Comparison of ENCODE assay signal across 13 mouse cellular contexts in the genomic region with DNA sequence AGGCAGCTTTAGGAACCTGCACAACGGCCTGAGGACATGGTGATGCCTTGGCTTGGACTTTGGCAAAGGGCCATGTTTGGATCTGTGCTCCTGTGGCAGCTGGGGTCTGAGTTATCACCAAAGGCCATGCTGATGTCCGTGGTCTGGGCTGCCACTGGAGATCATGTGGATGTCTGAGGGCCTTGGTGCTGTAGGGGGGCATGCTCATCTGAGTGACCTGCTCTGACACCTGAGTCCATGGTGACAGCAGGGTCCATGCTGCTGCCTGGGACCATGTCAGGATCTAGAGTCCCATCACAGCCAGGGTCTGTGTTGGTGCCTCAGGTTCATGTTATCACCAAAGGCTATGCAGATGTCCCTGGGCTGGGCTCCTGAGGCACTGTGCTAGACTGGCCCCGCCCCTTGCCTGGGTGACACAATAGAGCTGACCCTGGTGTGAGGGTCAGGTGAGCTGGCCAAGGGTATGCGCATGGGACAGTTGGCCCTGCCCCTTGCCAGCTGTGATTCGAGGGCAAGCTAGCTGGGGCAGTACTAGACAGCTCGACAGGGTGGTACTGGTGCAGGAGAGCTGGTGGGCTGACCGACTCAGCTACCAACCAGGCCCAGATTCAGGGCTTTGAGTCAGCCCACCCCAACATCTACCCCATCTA.
DNase-seq lines count a peak whose midpoint lies in the region; ATAC-seq and TF ChIP-seq lines count a peak whose summit lies in the region.
"Had no signal": no experiment of that assay in that cellular context is flagged by ENCODE, and none has a peak within 500 bp of the region (broad histone marks: within the 10 kb centered on the region; RNA-seq: fewer than 3 reads in every experiment).

No protein-coding gene starts in this region.

- H3K9ac ChIP-seq in intestine, embryonic 14.5 days (ENCODE audit: low read length) = no peak overlapping the region
- no peak overlapping the region for H3K9ac ChIP-seq in intestine, embryonic 16.5 days (ENCODE audit: low read depth, low read length)
- no peak overlapping the region for H3K9ac ChIP-seq in ES-Bruce4 (ENCODE audit: low read depth, poor library complexity, severe bottlenecking)
- no peak overlapping the region for H3K9ac ChIP-seq in limb, embryonic 13.5 days
- H3K9ac ChIP-seq: liver, embryonic 13.5 days had no signal

- no peak overlapping the region for H3K4me3 ChIP-seq in intestine, embryonic 14.5 days (ENCODE audit: low read depth, low read length)
- no peak overlapping the region for H3K4me3 ChIP-seq in intestine, embryonic 16.5 days (ENCODE audit: low read length)
- H3K4me3 ChIP-seq in ES-Bruce4 (ENCODE audit: low read depth, low read length) = no peak overlapping the region
- no peak overlapping the region for H3K4me3 ChIP-seq in limb, embryonic 13.5 days
- H3K4me3 ChIP-seq: erythroblast, embryonic 14.5 days; liver, embryonic 13.5 days had no signal

- H3K4me1 ChIP-seq in intestine, embryonic 14.5 days (replicated peaks; ENCODE audit: control insufficient read depth, insufficient read depth, low read length) = no peaks in the 10 kb centered on the region
- no peaks in the 10 kb centered on the region for H3K4me1 ChIP-seq in intestine, embryonic 16.5 days (ENCODE audit: control insufficient read depth, insufficient read depth, low read length)
- H3K4me1 ChIP-seq in ES-Bruce4 (ENCODE audit: control insufficient read depth, insufficient read depth, low read length) = peaks cover 5% of the 10 kb centered on the region
- H3K4me1 ChIP-seq in limb, embryonic 13.5 days = no peaks in the 10 kb centered on the region
- H3K4me1 ChIP-seq: liver, embryonic 13.5 days had no signal

- DNase-seq in adrenal gland, adult 2 months = peak; percentile 30
- no peak for DNase-seq in adrenal gland, postnatal 25 days
- DNase-seq in intestine, embryonic 14.5 days (ENCODE audit: low spot score) = peak; percentile 34
- DNase-seq in frontal cortex, postnatal 10 days (ENCODE audit: low spot score in 2 of 2) = no peak
- DNase-seq in thymus, postnatal 10 days (ENCODE audit: low spot score in 2 of 2) = no peak
- DNase-seq: cerebellum, adult 18-20 months; liver, embryonic 13.5 days; thymus, postnatal 14 days had no signal

- no peak overlapping the region for H3K4me2 ChIP-seq in intestine, embryonic 14.5 days (ENCODE audit: low read length)
- H3K4me2 ChIP-seq in intestine, embryonic 16.5 days (ENCODE audit: low read depth, low read length) = no peak overlapping the region
- no peak overlapping the region for H3K4me2 ChIP-seq in limb, embryonic 13.5 days (replicated peaks)
- H3K4me2 ChIP-seq: liver, embryonic 13.5 days had no signal

- no peak overlapping the region for H3K27ac ChIP-seq in intestine, embryonic 14.5 days (ENCODE audit: low read depth)
- no peak overlapping the region for H3K27ac ChIP-seq in intestine, embryonic 16.5 days (ENCODE audit: low read length)
- no peak overlapping the region for H3K27ac ChIP-seq in ES-Bruce4 (ENCODE audit: insufficient read depth, low read length)
- H3K27ac ChIP-seq in limb, embryonic 13.5 days = no peak overlapping the region
- H3K27ac ChIP-seq: liver, embryonic 13.5 days had no signal

- H3K36me3 ChIP-seq in intestine, embryonic 14.5 days (ENCODE audit: control insufficient read depth, insufficient read depth, low read length) = no peaks in the 10 kb centered on the region
- no peaks in the 10 kb centered on the region for H3K36me3 ChIP-seq in intestine, embryonic 16.5 days (ENCODE audit: control insufficient read depth, insufficient read depth, low read length)
- no peaks in the 10 kb centered on the region for H3K36me3 ChIP-seq in ES-Bruce4 (ENCODE audit: control insufficient read depth, insufficient read depth, low read length, poor library complexity, severe bottlenecking)
- no peaks in the 10 kb centered on the region for H3K36me3 ChIP-seq in limb, embryonic 13.5 days
- H3K36me3 ChIP-seq: liver, embryonic 13.5 days had no signal

- no peak for TF ChIP-seq CTCF in ES-Bruce4 (IDR thresholded peaks at IDR 0.05; ENCODE audit: low read depth, low read length)

- no peaks in the 10 kb centered on the region for H3K27me3 ChIP-seq in intestine, embryonic 14.5 days (replicated peaks; ENCODE audit: control insufficient read depth, insufficient read depth, low read length)
- H3K27me3 ChIP-seq in intestine, embryonic 16.5 days (replicated peaks; ENCODE audit: control insufficient read depth, insufficient read depth, low read length) = no peaks in the 10 kb centered on the region
- no peaks in the 10 kb centered on the region for H3K27me3 ChIP-seq in ES-Bruce4 (ENCODE audit: control insufficient read depth, insufficient read depth, low read length, poor library complexity, severe bottlenecking)
- no peaks in the 10 kb centered on the region for H3K27me3 ChIP-seq in limb, embryonic 13.5 days
- H3K27me3 ChIP-seq: liver, embryonic 13.5 days had no signal

- no peak for TF ChIP-seq POLR2A in ES-Bruce4 (IDR thresholded peaks at IDR 0.05; ENCODE audit: insufficient read depth, low read length)

- no peaks in the 10 kb centered on the region for H3K9me3 ChIP-seq in intestine, embryonic 14.5 days (ENCODE audit: control insufficient read depth, low read length)
- H3K9me3 ChIP-seq in intestine, embryonic 16.5 days (ENCODE audit: control insufficient read depth, low read length) = no peaks in the 10 kb centered on the region
- no peaks in the 10 kb centered on the region for H3K9me3 ChIP-seq in ES-Bruce4 (replicated peaks; ENCODE audit: control insufficient read depth, insufficient read depth, low read length, poor library complexity, severe bottlenecking)
- no peaks in the 10 kb centered on the region for H3K9me3 ChIP-seq in limb, embryonic 13.5 days
- H3K9me3 ChIP-seq: liver, embryonic 13.5 days had no signal

- 68% methylated on average over 7 of the region's 7 CpGs for WGBS in intestine, embryonic 14.5 days
- 73% methylated on average over 7 of the region's 7 CpGs for WGBS in intestine, embryonic 16.5 days
- WGBS in limb, embryonic 13.5 days = 78% methylated on average over 7 of the region's 7 CpGs

- ATAC-seq in intestine, embryonic 14.5 days (replicated peaks; ENCODE audit: low FRiP score, low TSS enrichment, low read depth) = peak; percentile 40; the same call in 1 of the 2 replicates
- ATAC-seq in intestine, embryonic 16.5 days = no peak
- ATAC-seq in limb, embryonic 13.5 days (ENCODE audit: low FRiP score, low read depth) = peak; percentile 59; the same call in 1 of the 2 replicates
- ATAC-seq: intestine, postnatal 0 days had no signal

- peak; percentile 68; the same call in 1 of the 2 replicates for TF ChIP-seq EP300 in ES-Bruce4 (IDR thresholded peaks at IDR 0.05; ENCODE audit: insufficient read depth, low read depth, low read length)

Comparison
In these comparisons a context has a peak if more than half of its experiments do, and no peak if none do; other contexts are left out.
1. DNase-seq: peak in adrenal gland, adult 2 months (single experiment) and intestine, embryonic 14.5 days (single experiment); none in adrenal gland, postnatal 25 days (single experiment), frontal cortex, postnatal 10 days (0 of 2) and thymus, postnatal 10 days (0 of 2).